Mouse (Mus musculus) bone marrow, adult 2 months (tissue): ENCODE measurements around the gene Meis2.

Experiments used
- CTCF ChIP-seq: fragments of 200-500 bp; IDR thresholded peaks from 2 replicates; pipeline ENCODE4 v1.5.1; 2011; ENCODE audit warnings: low read length, control low read depth; ENCODE audit not compliant: control insufficient read depth, insufficient read depth
- POLR2A ChIP-seq: fragments of 200-500 bp; IDR thresholded peaks from 2 replicates; pipeline ENCODE4 v1.6.1; 2011; ENCODE audit warnings: low read depth, mild to moderate bottlenecking, control low read depth, low read length, borderline replicate concordance; ENCODE audit not compliant: control insufficient read depth

- TF ChIP-seq CTCF (no peak), POLR2A (no peak)
Observed at GRCm38 (mm10) chr2:116064521-116064920, 1.1 kb downstream of the Meis2 start.
